Mouse (Mus musculus) heart, adult 9 months (tissue): Measurements from ENCODE around the gene Zfp52.

Source experiments
- DNase-seq, 2 experiments: peaks; one replicate each; pipeline ENCODE4 v3.0.0; 2022; ENCODE audit warnings: low spot score in 2 of 2

Gene Zfp52

DNA sequence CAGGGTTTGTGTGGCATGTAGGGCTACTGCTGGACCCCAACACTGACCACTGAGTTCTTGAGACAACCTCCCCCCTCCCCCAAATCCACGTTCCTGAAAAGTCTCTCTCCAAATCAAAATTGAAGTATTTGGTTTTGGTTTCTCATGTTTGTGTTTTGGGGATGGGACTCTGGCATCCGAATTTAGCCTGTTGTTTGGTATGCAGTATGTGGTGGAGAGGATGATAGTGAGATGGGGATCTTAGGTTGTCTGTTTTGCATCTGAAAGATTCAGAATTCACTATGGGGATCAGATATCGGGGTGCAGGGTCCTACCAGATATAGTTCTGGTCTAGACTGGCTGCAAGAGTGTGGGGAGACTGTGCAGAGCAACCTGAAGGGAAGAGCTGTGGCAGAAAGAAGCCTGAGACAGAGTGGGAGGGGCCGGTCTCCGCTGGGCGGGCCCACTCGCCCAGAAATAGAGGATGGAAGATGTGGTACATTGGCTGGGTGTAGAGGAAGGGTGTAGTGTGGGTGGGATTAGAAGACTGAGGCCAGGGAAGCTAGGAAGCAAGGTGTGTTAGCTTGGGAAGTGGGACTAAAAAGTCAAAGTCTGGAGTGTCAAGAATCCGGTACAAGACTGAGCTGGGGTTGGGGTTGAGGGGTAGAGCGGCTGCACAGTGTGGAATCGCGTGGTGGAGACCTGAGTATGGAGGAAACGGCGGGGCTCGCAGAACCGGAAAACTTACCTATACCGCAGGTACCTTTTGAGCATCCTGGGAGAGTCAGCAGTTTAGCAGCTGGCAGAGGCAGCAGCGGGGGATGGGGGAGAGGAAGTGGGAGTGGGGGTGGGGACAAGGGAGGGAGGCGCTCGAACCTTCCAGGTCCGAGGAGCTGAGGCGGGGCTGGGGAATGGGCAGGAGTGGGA lies at the start of gene Zfp52:
Gene Zfp52 (plus strand): TSS at position 444 of the 906 bp plus-strand sequence.
- peak; percentile 70 to 73 for DNase-seq

DNA sequence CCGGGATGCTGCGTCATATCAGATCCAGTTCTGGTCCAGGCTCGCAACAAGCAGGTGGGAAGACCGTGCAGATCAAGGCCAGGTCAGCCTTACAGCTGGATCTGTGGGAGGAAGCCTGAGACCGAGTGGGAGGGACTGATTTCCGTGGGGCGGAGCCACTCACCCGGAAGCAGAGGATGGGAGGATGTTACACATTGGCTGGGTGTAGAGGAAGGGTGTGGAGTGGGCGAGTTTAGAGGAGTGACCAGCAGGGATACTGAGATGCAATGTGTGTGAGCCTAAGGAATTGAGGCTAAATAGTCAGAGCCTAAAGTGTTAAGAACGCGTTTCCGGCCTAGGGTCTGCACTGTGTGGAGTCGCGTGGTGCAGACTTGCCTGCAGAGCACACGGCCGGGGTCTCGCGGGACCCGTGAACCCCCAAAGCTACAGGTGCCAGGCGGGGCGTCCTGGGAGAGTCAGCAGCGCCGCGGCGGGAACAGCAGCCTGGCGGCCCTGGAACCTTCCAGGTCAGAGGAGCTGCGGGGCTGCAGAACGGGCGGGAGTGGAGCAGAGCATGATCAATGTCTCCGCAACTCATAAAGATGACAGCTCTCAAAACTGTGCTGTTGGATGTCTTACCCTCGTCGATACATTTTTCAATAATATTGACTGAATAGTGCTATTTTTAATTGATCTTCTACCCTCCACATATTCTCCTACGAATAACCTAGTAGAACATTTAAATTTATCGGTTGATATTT lies 46.4 kb upstream of the Zfp52 start, which contains the start of gene Zfp53:
Gene Zfp53 (plus strand): TSS at position 239 of the 740 bp plus-strand sequence.
- DNase-seq = peak; percentile 91 to 93

DNA sequence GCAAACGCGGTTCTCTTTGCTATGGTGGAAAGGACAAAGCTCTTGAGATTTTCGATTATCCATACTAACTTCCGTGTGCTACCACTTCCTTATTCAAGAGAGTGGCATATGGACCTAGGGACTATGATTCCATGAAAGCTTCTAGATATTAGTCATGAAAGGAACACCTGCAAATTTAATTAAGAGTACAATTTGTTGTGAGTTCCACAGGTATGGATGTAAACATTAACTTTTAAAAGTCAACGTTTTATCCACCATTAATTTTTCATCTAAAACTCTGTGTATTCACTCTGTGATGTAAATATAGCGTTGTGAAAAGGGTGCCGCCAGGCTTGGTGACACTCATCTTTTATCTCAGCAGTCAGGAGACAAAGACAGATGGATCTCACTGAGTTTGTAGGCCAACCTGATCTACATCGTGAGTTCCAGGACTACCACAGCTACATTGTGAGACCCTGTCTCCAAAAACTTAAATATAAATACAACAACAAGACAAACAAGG lies 45.8 kb upstream of the Zfp52 start:
- no peak for DNase-seq

DNA sequence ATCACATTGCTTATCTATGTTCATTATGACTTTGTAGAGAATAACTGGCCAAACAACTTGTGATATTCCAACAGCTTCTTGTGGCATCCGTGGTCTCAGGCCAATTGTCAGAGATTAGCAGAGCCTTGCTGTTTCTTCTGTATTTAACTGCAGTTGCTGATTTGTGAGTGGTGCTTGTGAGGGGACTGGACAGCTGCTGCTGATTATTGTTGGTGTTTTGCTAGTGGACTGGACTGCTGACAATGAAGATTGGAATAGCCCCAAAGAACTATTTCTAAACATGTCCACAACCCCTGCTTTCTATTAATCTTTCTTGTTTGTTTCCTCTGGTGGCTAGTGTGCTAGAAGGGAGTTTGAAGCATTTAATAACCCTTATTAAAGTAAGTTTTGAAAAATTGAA lies 34.0 kb upstream of the Zfp52 start:
- no peak for DNase-seq

DNA sequence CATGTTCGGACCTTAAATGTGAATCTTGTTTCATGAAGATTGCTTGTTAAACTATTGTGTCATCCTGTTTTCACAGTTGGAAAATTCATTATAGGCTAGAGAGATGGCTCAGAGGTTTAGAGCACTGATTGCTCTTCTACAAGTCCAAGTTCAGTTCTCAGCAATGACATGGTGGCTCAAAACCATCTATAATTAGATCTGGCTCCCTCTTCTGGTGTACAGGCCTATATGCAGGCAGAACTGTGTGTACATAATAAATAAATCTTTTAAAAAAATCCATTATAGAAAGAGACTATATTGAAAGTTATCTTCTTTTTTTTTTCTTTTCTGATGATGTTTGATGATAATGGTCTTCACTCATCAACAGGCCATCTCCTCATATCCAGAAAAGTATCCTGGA lies 30.8 kb upstream of the Zfp52 start:
- DNase-seq = no peak

DNA sequence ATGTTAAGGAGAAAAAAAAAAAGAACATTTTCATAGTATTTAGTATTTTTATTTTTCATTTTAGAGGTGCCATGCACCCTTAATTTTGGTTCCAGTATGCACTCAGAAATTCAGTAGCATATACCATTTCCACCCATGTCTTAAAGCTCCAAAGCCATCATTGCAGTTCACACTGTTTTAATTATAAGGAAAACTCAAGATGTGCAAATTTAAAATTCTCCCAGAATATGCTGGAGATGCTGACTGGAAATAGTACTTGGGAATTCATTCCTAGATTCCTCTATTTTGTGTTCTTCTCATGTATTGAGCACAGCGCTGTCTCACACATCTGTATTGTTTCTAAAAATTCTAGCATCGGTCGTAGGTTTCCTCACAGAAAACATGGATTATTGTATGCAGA lies 29.1 kb upstream of the Zfp52 start:
- no peak for DNase-seq

DNA sequence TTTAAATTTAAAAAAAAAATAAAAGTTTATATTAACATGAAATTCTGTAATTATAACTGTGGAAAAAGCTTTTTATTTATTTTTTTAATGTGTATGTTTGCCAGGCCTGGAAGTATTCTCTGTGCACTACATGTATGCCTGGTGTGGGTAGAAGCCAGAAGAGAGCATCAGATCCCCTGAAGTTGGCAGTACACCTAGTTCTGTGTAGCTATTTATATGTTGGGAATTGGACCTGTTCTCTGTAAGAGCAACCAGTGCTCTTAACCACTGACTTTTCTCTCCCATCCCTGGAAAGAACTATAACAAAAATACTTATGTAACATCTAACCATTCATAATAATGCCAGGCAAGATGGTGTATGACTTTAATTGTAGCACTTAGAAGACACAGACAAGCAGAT lies 25.6 kb upstream of the Zfp52 start:
- peak; percentile 37 to 38 for DNase-seq

DNA sequence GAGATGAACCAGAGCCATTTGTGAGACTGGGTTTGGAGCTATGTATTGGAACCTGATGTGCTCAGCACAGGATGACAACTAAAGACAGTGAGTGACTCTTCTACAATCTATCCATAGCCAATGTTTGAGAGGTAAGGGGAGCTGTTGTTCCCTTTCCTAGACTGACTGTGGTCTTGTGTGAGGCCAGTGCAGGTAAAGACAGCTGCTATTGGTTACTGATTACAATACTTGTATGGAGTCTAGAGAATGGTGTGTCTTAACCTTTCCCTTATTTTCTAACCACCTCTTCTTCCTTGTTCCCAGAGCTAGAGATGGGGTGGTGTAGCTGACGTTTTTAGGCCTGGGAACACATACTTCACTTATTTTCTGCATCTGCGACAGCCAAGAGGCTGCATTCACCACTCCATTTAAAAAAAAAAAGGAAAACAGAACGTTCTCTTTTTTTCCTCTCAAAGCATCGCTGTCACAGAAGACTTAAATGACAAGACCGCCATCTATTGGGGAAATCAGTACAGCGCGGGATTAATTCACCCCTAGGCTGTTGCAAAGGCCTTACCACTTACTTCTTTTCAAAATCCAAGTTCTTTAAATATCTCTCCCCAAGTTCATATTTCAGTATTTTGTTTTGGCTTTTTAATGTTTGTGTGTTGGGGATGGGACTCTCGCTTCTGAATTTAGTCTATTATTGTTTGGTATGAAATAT lies 19.8 kb upstream of the Zfp52 start:
- DNase-seq = peak; percentile 57 to 79

DNA sequence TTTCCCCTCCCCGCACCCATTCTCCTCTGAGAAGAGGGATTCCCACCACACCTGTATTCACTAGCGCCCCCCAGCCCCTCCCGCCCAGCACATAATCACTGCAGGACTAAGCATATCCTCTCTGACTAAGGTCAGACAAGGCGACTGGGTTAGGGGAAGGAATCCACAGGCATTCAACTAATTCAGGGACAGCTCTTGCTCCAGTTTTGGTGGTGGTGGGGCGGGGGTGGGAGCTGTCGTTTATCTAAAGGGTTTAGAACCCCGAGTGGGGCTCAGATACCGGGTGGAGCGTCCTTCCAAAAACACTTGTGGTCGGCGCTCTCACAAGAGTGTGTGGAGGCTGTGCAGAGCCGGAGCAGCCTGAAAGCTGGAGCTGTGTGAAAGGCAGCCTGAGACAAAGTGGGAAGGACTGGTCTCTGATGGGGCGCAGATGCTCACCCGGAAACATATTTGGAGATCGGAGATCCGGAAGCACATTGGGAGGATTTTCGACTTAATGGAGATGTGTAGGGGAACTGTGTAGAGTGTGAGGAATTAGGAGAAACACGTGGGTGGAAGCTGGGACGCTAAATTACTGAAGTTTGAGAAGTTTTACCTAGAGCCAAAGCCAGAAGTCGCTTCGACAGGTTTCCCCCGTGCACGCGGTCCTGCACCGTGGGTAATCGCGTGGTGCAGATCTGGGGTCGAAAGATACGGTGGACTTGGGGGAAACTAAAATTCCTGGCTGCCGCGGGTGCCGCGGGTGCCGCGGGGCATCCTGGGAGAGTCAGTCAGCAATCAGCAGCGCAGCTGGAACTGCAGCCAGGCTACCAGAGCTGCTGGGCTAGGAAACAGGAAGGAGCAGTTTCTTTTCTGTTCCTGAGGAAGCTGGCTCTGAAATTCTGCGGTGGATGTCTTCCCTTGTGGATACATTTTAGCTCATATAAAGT lies 18.9 kb upstream of the Zfp52 start:
- peak; percentile 76 to 79 for DNase-seq

DNA sequence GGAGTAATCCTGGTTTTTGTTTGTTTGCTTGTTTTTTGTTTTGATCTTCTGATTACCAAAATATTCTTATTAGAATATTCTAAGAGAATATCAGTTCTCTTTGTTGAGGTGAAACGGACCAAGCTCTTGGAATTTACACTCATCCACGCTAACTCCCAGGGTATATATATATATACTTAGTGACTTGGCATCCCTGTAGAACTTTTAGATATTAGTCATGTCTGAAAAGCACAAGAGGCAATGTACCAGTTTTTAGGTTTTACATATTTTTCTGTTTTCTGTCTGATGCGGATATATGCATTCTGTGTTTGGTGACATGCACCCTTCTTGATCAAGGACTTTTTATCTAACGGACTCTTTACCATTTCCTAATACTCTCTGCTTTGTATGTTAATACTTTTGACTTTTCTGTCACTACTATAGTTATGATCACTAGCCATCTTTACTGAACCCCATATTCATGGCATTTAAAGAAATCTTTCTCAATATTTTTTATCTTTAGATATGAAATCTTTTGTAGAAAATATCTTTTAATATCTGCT lies 18.1 kb upstream of the Zfp52 start:
- DNase-seq = no peak

DNA sequence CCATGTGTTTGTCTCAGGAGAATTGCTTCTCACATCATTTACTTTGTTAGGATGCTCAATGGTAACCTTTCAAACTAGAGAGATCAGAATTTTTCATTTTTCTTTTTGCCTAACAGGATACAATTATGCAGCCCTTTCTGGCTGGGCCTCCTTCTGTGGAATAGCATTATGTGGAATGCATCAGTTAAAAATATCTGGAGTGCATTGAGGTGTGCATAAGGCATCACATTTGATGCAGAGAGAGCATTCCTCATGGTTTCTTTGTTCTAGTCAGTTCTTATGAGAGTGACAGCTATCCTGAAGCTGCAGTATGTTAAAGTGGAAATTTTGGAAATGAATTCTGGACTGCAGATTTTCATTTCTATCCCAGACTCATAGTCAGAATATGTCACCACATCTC lies 9.1 kb upstream of the Zfp52 start:
- DNase-seq = no peak

DNA sequence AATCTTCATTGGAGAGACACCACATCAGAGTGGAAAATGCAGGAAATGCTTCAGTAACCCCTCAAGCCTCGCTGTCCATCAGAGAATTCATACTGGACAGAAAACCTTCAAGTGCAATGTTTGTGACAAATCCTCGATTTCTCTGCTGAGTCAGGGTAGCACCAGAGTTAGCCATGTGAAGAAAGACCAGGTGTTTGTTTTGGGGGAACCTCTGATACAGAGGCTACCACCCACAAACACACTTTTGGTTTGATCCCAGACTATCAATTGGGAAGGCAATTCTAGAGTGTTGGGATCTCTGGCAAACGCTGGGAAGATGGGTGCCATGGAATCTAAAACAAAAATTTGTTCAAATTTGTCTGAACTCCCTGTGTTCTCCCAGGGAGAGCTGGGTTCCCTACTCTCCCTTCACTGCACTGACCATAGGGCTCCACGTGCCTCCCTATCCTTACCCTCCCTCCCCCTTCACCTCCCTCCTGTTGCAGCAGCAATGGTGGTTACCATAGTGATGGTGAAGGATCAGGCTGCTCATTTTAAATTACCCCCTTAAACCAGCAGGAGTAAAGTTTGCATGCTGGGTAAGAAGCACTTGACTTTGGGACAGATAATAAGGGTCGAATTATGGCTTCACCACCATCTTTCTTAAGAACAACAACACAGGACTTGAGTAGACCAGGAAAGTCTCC lies 4.6 kb upstream of the Zfp52 start:
- no peak for DNase-seq

DNA sequence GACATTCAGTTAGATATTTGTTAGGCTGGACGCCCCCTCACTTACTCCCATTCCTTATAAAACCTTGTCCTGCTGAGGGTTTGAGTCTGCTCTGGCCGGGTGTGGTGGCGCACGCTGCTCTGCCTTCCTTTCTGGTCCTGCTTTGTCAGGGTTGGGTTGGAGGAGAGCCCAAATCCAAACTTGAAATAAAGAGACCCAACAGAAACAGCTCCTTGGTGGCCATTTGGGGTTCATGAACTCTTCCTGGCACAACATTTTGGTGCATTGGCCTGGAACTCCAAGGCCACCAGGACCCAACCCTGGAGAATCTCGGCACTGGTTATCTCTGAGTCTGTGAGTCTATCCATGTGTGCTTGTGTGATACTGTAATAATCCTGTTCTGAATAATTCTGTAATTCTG lies 3.7 kb upstream of the Zfp52 start:
- DNase-seq = peak in 1 of 2 experiments; percentile 40

DNA sequence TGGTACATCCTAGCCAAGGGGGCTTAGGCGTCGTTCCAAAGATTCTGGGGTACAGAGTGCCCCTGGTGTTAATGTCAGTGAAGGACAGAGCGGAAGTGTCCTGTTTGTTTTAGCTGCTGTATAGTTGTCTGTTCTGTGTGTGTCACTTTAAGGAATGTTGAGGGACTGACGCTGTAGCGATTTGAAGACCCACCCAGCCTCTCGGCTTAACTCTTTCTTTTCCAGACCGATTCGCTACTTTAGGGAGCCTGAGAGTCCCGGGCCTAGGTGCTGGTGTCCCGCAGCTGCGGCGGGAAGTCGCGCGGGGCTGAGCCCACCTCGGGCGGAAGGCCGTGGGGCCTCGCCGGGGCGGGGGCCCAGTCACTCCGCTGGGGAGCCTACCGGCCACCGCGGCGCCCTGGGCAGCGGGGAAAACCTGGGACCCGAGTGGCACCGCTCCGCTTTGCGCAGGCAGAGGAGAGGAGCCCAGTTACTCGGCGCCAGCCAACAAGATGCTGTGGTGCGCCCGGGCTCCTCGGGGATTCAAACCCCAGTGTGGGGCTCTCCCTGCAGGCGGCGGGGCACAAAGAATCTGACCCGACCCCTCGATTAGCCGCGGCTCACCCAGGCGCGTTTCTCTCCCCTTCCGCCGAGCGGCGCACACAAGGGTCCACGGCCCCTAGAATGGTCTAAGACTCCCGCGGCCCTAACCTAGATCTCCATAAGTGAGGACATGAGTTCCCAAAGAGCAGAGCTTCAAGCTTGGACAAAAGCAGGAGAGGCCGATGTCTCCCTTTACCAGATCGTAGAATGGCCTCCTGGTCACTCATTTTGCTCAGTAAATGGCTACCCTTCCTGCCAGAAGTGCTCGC lies 3.0 kb upstream of the Zfp52 start:
- DNase-seq = peak; percentile 83 to 88

DNA sequence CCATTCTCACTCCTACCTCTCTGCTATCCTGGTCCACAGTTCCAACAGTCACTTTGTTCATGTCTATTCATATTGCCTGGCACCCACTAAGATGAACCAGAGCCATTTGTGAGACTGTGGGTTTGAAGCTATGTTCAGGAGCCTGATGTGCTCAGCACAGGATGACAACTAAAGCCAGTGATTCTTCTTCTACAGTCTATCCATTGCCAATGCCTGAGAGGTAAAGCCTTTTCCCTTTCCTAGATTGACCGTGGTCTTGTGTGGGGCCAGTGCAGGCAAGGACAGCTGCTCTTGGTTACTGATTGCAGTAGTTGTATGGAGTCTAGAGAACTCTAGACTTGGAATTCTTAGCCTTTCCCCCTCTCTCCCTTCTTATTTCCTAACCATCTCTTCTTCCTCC lies 1.4 kb upstream of the Zfp52 start:
- DNase-seq = no peak

DNA sequence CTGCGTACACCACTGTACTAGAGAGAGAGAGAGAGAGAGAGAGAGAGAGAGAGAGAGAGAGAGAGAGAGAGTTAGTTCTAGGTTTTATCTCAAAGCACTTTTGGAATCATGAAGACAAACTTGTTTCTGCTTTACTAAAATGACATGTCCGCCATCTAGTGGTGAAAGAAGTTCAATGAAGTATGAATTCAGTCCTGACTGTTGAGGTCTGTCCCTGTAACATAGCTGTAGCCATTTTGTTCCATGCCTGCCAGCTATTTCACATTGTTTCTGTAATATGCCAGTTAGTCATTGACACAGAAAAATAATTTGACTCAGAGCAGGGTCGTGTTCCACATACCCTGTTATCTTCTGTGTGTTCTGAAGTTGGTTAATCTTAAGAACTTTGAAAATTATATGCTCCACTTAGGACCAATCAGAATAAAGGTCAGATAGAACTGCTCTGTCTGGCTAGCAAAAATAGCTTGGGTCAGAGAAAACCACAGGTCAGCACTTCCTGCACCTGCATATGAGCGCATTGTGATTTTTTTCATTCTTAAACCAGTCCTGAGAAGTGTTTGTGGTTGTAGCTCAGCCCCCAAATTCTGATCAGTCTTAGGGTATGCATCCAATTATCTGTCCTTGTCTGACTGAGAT lies 761 bp upstream of the Zfp52 start:
- DNase-seq = peak; percentile 84 to 87

DNA sequence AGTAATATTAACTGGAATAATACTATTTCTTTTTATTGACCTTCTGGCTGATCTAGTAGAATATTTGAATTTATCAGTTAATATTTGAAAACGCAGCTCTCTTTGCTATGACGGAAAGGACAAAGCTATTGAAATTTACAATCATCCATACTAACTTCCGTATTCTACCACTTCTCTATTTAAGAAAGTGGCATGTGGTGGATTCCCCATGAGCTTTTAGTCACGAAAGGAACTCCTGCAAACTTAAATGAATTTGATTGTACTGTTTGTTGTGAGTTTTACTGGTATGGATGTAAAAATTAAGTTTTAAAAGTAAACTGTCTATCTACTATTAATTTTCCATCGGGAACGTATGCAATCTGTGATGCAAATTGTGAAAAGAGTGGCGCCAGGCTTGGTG lies 757 bp downstream of the Zfp52 start:
- no peak for DNase-seq

DNA sequence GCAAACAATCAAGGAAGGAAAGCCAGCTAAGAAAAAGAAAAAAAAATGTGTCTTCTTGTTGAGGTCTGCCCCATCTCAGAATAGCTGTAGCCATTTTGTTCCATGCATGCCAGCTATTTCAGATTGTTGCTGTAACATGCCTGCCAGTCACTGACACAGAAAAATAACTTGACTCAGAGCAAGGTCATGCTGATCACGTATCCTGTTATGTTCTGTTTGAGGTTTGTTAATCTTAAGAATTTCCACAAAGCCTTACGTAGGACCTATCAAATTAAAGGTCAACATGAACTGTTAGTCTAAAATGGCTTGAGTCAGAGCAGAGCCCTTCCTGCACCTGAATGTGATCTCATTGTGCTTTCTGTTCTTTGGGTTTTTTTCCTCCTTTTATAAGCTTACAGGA lies 1.3 kb downstream of the Zfp52 start:
- DNase-seq = no peak

DNA sequence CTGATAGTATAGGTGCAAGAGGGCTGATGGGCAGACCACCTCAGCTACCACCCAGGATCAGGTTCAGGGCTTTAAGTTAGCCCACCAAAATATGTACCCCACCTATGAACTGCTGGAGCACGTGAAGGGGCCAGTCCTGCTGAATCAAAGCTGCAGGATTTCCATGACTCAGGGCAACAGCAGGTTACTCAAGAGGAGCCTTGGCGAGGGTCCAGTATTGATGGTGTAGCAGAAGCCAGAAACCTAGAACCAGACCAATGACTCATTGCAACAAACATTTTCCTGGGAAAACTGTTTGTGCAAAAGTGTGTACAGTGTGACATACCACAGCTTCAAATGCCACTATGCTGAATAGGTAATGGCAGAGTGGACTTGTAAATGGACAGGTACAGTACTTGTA lies 22.5 kb downstream of the Zfp52 start:
- DNase-seq = no peak
